ENCODE assay signal across 21 mouse cellular contexts in genomic region chr2:6580066-6580465, GRCm38 (mm10).
DNase-seq lines count a peak whose midpoint lies in the region; ATAC-seq and TF ChIP-seq lines count a peak whose summit lies in the region.
"Had no signal": no experiment of that assay in that cellular context is flagged by ENCODE, and none has a peak within 500 bp of the region (broad histone marks: within the 10 kb centered on the region; RNA-seq: fewer than 3 reads in every experiment).

No protein-coding gene starts in this region.

- H3K9ac ChIP-seq in forebrain, embryonic 14.5 days (ENCODE audit: low read length), result no peak overlapping the region
- H3K9ac ChIP-seq: liver, embryonic 15.5 days; midbrain, embryonic 12.5 days had no signal

- peak overlapping the region; percentile 18; the same call in 1 of the 2 replicates for H3K27ac ChIP-seq in forebrain, embryonic 14.5 days (ENCODE audit: low read depth, low read length)
- H3K27ac ChIP-seq in forebrain, embryonic 10.5 days, result no peak overlapping the region
- peak overlapping the region; percentile 28; the same call in 1 of the 2 replicates for H3K27ac ChIP-seq in layer of hippocampus, adult 2 months
- H3K27ac ChIP-seq: embryonic facial prominence, embryonic 10.5 days; heart, adult 2 months; liver, embryonic 15.5 days; midbrain, embryonic 12.5 days had no signal

- peaks cover 33% of the 10 kb centered on the region; the same call in 1 of the 2 replicates for H3K36me3 ChIP-seq in forebrain, embryonic 14.5 days (ENCODE audit: control insufficient read depth, insufficient read depth, low read length)
- H3K36me3 ChIP-seq in forebrain, embryonic 10.5 days (replicated peaks), result peaks cover 18% of the 10 kb centered on the region
- H3K36me3 ChIP-seq in splenic B cell, adult 2 months (ENCODE audit: control insufficient read depth, insufficient read depth, low read length, poor library complexity, severe bottlenecking), result peaks cover 16% of the 10 kb centered on the region
- H3K36me3 ChIP-seq: embryonic facial prominence, embryonic 10.5 days; liver, embryonic 15.5 days had no signal

- no peak for DNase-seq in forebrain, embryonic 14.5 days (ENCODE audit: low spot score)
- no peak for DNase-seq in forebrain, embryonic 10.5 days (ENCODE audit: extremely low spot score, low spot score)
- no peak for DNase-seq in layer of hippocampus, adult 2 months (ENCODE audit: low spot score in 2 of 2)
- no peak for DNase-seq in layer of hippocampus, postnatal 25 days (ENCODE audit: extremely low spot score in 1 of 2, low spot score in 1 of 2)
- peak; percentile 47 for DNase-seq in splenic B cell, adult 2 months (ENCODE audit: low read depth, low spot score)
- DNase-seq in left cerebral cortex, adult 9 months (ENCODE audit: low spot score in 2 of 2), result no peak
- DNase-seq in gastrocnemius, postnatal 25 days, result no peak
- DNase-seq: adrenal gland, postnatal 10 days; cerebellum, adult 11-12 months; cerebellum, postnatal 25 days; heart, adult 2 months; kidney, adult 18-20 months; kidney, postnatal 10 days; lung, postnatal 10 days; right cerebral cortex, postnatal 25 days; thymus, postnatal 25 days had no signal

- no peaks in the 10 kb centered on the region for H3K9me3 ChIP-seq in forebrain, embryonic 14.5 days (replicated peaks; ENCODE audit: control insufficient read depth, low read length)
- H3K9me3 ChIP-seq in forebrain, embryonic 10.5 days, result no peaks in the 10 kb centered on the region
- H3K9me3 ChIP-seq: embryonic facial prominence, embryonic 10.5 days; liver, embryonic 15.5 days; midbrain, embryonic 12.5 days had no signal

- H3K27me3 ChIP-seq in forebrain, embryonic 14.5 days (replicated peaks; ENCODE audit: control insufficient read depth, insufficient read depth, low read length), result no peaks in the 10 kb centered on the region
- no peaks in the 10 kb centered on the region for H3K27me3 ChIP-seq in forebrain, embryonic 10.5 days (ENCODE audit: poor library complexity, severe bottlenecking)
- H3K27me3 ChIP-seq in splenic B cell, adult 2 months (ENCODE audit: control insufficient read depth, insufficient read depth, low read length, poor library complexity, severe bottlenecking), result no peaks in the 10 kb centered on the region
- H3K27me3 ChIP-seq: liver, embryonic 15.5 days; midbrain, embryonic 12.5 days had no signal

- no peak overlapping the region for H3K4me3 ChIP-seq in forebrain, embryonic 14.5 days (ENCODE audit: low read depth, low read length)
- no peak overlapping the region for H3K4me3 ChIP-seq in forebrain, embryonic 10.5 days
- H3K4me3 ChIP-seq in layer of hippocampus, adult 2 months, result no peak overlapping the region
- H3K4me3 ChIP-seq: embryonic facial prominence, embryonic 10.5 days; erythroblast, embryonic 14.5 days; heart, adult 2 months; liver, embryonic 15.5 days; midbrain, embryonic 12.5 days had no signal

- no peaks in the 10 kb centered on the region for H3K4me1 ChIP-seq in forebrain, embryonic 14.5 days (ENCODE audit: control insufficient read depth, insufficient read depth, low read length)
- no peaks in the 10 kb centered on the region for H3K4me1 ChIP-seq in forebrain, embryonic 10.5 days
- H3K4me1 ChIP-seq: embryonic facial prominence, embryonic 10.5 days; liver, embryonic 15.5 days; midbrain, embryonic 12.5 days had no signal

- 81% methylated on average over 5 of the region's 5 CpGs for WGBS in forebrain, embryonic 14.5 days
- WGBS in forebrain, embryonic 10.5 days, result 90% methylated on average over 5 of the region's 5 CpGs

- no peak for ATAC-seq in forebrain, embryonic 14.5 days
- peak; percentile 73 for ATAC-seq in megakaryocyte, adult 5-6 weeks (ENCODE audit: poor library complexity, severe bottlenecking)

- TF ChIP-seq CTCF in layer of hippocampus, adult 2 months (conservative IDR thresholded peaks at IDR 0.05), result no peak

- no peak overlapping the region for H3K4me2 ChIP-seq in forebrain, embryonic 14.5 days (ENCODE audit: low read length)
- H3K4me2 ChIP-seq: liver, embryonic 15.5 days; midbrain, embryonic 12.5 days had no signal
